Mouse (Mus musculus): Measurements from ENCODE around the gene 1810062G17Rik. TPM values are rescaled to one million over a fixed set of nuclear protein-coding genes. Genes with fewer than 3 reads are reported as not detected.

1810062G17Rik gene
- polyA plus RNA-seq, 1 experiment from 2014 or later, result 1.4 TPM

- ATAC-seq, result no peak
- 3% methylated on average over 51 of the region's 51 CpGs for WGBS (ENCODE audit: insufficient replicate concordance)
- no peak within 1 kb of the TSS for H3K9ac ChIP-seq
These were observed 45.6 kb downstream of the 1810062G17Rik start, which contains the start of gene Gm11549 for GRCm38 (mm10) chr3:36521073-36522060. TSS of gene Gm11549 (minus strand) at chr3:36521813.

GRCm38 (mm10) chr3:36522137-36522536 is 46.4 kb downstream of the 1810062G17Rik start:
- Histone ChIP-seq H3K36me3 (no peaks in the 10 kb centered on the region), H3K4me1 (0 out of 2 replicates have a peak, but pooled peaks cover 3% of the 10 kb centered on the region), H3K27ac (no peak overlapping the region), H3K4me2 (no peak overlapping the region), H3K27me3 (replicated peaks) (peaks cover 48% of the 10 kb centered on the region), H3K9ac (no peak overlapping the region), H3K9me3 (replicated peaks) (no peaks in the 10 kb centered on the region), H3K4me3 (no peak overlapping the region)
- 13% methylated on average over 4 of the region's 4 CpGs for WGBS (ENCODE audit: insufficient replicate concordance)
- ATAC-seq, result no peak

More at GRCm38 (mm10) chr3:36521073-36522060, 45.6 kb downstream of the 1810062G17Rik start, which contains the start of gene Gm11549:
- peak within 1 kb of the TSS; percentile 43 for H3K4me3 ChIP-seq
- H3K27ac ChIP-seq, result no peak within 1 kb of the TSS
- H3K36me3 ChIP-seq, result no peaks in the 10 kb centered on the region
- H3K4me1 ChIP-seq, result 0 out of 2 replicates have a peak, but pooled peaks cover 3% of the 10 kb centered on the region
- peaks cover 48% of the 10 kb centered on the region for H3K27me3 ChIP-seq (replicated peaks)
- H3K4me2 ChIP-seq, result peak within 1 kb of the TSS; percentile 64
- H3K9me3 ChIP-seq (replicated peaks), result no peaks in the 10 kb centered on the region

GRCm38 (mm10) chr3:36524466-36524865 is 48.7 kb downstream of the 1810062G17Rik start:
- peaks cover 51% of the 10 kb centered on the region for H3K27me3 ChIP-seq (replicated peaks)
- no peaks in the 10 kb centered on the region for H3K9me3 ChIP-seq (replicated peaks)
- no peak overlapping the region for H3K27ac ChIP-seq
- H3K4me1 ChIP-seq, result 0 out of 2 replicates have a peak, but pooled peaks cover 3% of the 10 kb centered on the region
- no peak overlapping the region for H3K9ac ChIP-seq
- H3K4me2 ChIP-seq, result no peak overlapping the region
- H3K36me3 ChIP-seq, result no peaks in the 10 kb centered on the region
- WGBS (ENCODE audit: insufficient replicate concordance), result 51% methylated on average over 3 of the region's 3 CpGs
- no peak overlapping the region for H3K4me3 ChIP-seq
- ATAC-seq, result no peak

GRCm38 (mm10) chr3:36530345-36530744 is 54.6 kb downstream of the 1810062G17Rik start:
- no peak for ATAC-seq
- Histone ChIP-seq H3K27me3 (replicated peaks) (peaks cover 40% of the 10 kb centered on the region), H3K36me3 (no peaks in the 10 kb centered on the region), H3K27ac (no peak overlapping the region), H3K4me3 (no peak overlapping the region), H3K4me2 (no peak overlapping the region), H3K9me3 (replicated peaks) (no peaks in the 10 kb centered on the region), H3K9ac (no peak overlapping the region), H3K4me1 (0 out of 2 replicates have a peak, but pooled peaks cover 8% of the 10 kb centered on the region)
- WGBS (ENCODE audit: insufficient replicate concordance), result 65% methylated on average over 6 of the region's 6 CpGs

GRCm38 (mm10) chr3:36530781-36531180 is 55.0 kb downstream of the 1810062G17Rik start:
- Histone ChIP-seq H3K36me3 (no peaks in the 10 kb centered on the region), H3K9me3 (replicated peaks) (no peaks in the 10 kb centered on the region), H3K4me1 (0 out of 2 replicates have a peak, but pooled peaks cover 8% of the 10 kb centered on the region), H3K27me3 (replicated peaks) (peaks cover 40% of the 10 kb centered on the region), H3K4me3 (no peak overlapping the region), H3K9ac (no peak overlapping the region), H3K27ac (no peak overlapping the region), H3K4me2 (no peak overlapping the region)
- no peak for ATAC-seq
- 59% methylated on average over 5 of the region's 5 CpGs for WGBS (ENCODE audit: insufficient replicate concordance)

GRCm38 (mm10) chr3:36531242-36531641 is 55.5 kb downstream of the 1810062G17Rik start:
- H3K9ac ChIP-seq, result no peak overlapping the region
- ATAC-seq, result no peak
- H3K36me3 ChIP-seq, result no peaks in the 10 kb centered on the region
- H3K4me1 ChIP-seq, result 0 out of 2 replicates have a peak, but pooled peaks cover 8% of the 10 kb centered on the region
- H3K4me2 ChIP-seq, result no peak overlapping the region
- no peak overlapping the region for H3K27ac ChIP-seq
- WGBS (ENCODE audit: insufficient replicate concordance), result 41% methylated on average over 2 of the region's 2 CpGs
- H3K4me3 ChIP-seq, result no peak overlapping the region
- peaks cover 40% of the 10 kb centered on the region for H3K27me3 ChIP-seq (replicated peaks)
- H3K9me3 ChIP-seq (replicated peaks), result no peaks in the 10 kb centered on the region

Small RNAs within 50 kb of the gene (microRNA-seq; reads per million reads assigned to microRNA genes)
- gene Mir7009, result not detected

Other genes starting within 250 kb of the 1810062G17Rik start
- gene Anxa5, start within 50 bp of the 1810062G17Rik start, polyA plus RNA-seq (2016; fragmentation: Nextera tagmentation; extraction: Ambion mirVana), result 68.6 and 70.7 TPM in 2 replicates
- not detected in 2 replicates for gene Gm11549, start 45.9 kb downstream of the 1810062G17Rik start, polyA plus RNA-seq (2016; fragmentation: Nextera tagmentation; extraction: Ambion mirVana)
- 56.6 and 57.8 TPM in 2 replicates for gene Exosc9, start 76.7 kb downstream of the 1810062G17Rik start, polyA plus RNA-seq (2016; fragmentation: Nextera tagmentation; extraction: Ambion mirVana)
- 288 and 294 TPM in 2 replicates for gene Ccna2, start 96.2 kb downstream of the 1810062G17Rik start, polyA plus RNA-seq (2016; fragmentation: Nextera tagmentation; extraction: Ambion mirVana)
- 8.3 and 8.9 TPM in 2 replicates for gene Bbs7, start 137.5 kb downstream of the 1810062G17Rik start, polyA plus RNA-seq (2016; fragmentation: Nextera tagmentation; extraction: Ambion mirVana)
- 0.65 and 0.81 TPM in 2 replicates for gene Trpc3, start 214.2 kb downstream of the 1810062G17Rik start, polyA plus RNA-seq (2016; fragmentation: Nextera tagmentation; extraction: Ambion mirVana)